Mouse (Mus musculus): ENCODE measurements around the gene Gm20604. TPM values are rescaled to one million over a fixed set of nuclear protein-coding genes. Genes with fewer than 3 reads are reported as not detected.

Gene Gm20604
- polyA plus RNA-seq, 1 experiment from 2014 or later: 16.8 TPM

Other genes starting within 250 kb of the Gm20604 start
- gene Chga, start 203.7 kb downstream of the Gm20604 start, polyA plus RNA-seq (2014; fragmentation: Nextera tagmentation; extraction: Ambion mirVana): 0.30 and 0.34 TPM in 2 replicates
- 3.7 and 4.2 TPM in 2 replicates for gene Itpk1, start 53.7 kb downstream of the Gm20604 start, polyA plus RNA-seq (2014; fragmentation: Nextera tagmentation; extraction: Ambion mirVana)
- 14.3 and 17.2 TPM in 2 replicates for gene Moap1, start 15.0 kb downstream of the Gm20604 start, polyA plus RNA-seq (2014; fragmentation: Nextera tagmentation; extraction: Ambion mirVana)
- 7.6 TPM in 2 replicates for gene Tmem251, start 14.9 kb downstream of the Gm20604 start, polyA plus RNA-seq (2014; fragmentation: Nextera tagmentation; extraction: Ambion mirVana)
- not detected in 2 replicates for gene Gm28051, start 907 bp downstream of the Gm20604 start, polyA plus RNA-seq (2014; fragmentation: Nextera tagmentation; extraction: Ambion mirVana)
- gene Gon7, start 869 bp downstream of the Gm20604 start, polyA plus RNA-seq (2014; fragmentation: Nextera tagmentation; extraction: Ambion mirVana): 22.9 and 26.5 TPM in 2 replicates
- 33.8 and 35.0 TPM in 2 replicates for gene Ubr7, start 705 bp downstream of the Gm20604 start, polyA plus RNA-seq (2014; fragmentation: Nextera tagmentation; extraction: Ambion mirVana)
- 16.0 and 16.4 TPM in 2 replicates for gene Btbd7, start 119.8 kb upstream of the Gm20604 start, polyA plus RNA-seq (2014; fragmentation: Nextera tagmentation; extraction: Ambion mirVana)
- not detected in 2 replicates for gene Cox8c, start 140.6 kb upstream of the Gm20604 start, polyA plus RNA-seq (2014; fragmentation: Nextera tagmentation; extraction: Ambion mirVana)
- gene Unc79, start 190.2 kb upstream of the Gm20604 start, polyA plus RNA-seq (2014; fragmentation: Nextera tagmentation; extraction: Ambion mirVana): 0.07 and 0.34 TPM in 2 replicates